Mouse (Mus musculus) embryo, embryonic 9.5 days (tissue): ENCODE data around the gene Slc26a11.
A peak's percentile ranks its signal among the peaks of the same experiment; 100 is the strongest.

Source experiments
- DNase-seq: peaks from one replicate; pipeline ENCODE4 v3.0.0-alpha.2; 2017; ENCODE audit errors: extremely low spot score

The Slc26a11 gene

DNA sequence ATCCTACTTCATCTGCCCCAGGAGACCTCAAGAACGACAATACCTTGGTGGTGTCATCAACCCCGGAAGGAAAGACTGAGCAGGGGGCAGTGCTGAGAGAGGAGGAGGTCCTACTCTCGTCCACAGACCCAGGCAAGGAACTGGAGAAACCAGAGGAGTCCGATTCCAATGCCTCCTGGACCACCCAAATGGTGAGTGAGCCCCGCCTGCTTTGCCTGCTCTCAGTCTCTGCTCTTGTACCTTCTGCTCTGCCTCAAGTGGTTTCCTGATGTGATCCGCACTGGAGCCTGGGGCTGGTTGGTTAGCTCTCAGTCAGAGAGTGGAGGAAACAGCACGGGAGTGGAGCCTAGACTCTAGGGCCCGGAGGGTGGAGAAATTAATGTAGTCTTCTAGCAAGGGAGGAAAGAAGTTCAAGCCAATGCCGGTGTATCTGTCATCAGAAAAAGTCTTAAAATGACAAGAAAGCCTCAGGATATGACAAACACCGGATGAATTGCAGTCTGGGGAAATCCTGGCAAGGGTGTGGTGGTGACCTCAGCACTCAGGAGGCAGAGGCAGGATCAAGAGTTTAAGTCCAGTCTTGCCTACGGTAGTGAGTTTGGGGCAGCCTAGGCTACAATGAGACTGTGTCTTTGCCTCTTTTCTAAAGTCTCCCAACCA, 47.3 kb downstream of the Slc26a11 start:
- no peak for DNase-seq

DNA sequence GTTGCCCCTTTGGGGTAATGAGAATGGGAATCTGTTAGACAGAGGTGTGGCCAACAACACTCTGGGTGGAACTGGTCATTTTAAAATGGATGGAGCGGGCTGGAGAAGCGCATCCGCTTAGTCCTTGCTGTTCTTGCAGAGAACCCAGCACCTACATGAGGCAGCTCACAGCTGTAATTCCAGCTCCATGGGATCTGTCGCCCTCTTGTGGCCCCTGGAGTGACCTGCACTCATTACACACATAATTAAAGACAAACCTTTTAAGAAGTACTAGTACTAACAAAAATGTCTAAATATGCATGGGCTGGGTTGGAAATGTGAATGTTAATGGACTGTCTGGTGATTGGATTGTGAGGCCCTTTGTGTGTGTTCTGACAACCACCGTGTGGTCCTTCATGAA, 49.3 kb downstream of the Slc26a11 start:
- peak; percentile 41 for DNase-seq

DNA sequence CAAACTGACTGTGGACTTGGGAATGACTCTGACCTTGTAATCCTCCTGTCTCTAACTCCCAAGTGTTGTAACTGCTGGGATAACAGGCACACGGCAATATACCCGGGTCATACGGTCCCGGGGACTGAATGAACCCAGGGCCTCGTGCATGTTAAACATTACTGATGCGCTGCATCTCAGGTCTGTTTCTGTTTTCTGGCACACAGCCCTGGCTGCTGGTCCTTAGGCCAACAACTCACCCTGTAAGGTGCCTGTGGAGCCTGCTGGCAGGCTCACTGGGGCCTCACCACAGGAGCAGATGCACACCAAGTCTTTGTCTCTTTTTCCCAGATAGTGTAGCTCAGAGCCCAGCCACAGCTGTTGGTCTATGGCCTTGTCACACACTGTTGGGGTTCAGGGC, 52.0 kb downstream of the Slc26a11 start:
- no peak for DNase-seq

DNA sequence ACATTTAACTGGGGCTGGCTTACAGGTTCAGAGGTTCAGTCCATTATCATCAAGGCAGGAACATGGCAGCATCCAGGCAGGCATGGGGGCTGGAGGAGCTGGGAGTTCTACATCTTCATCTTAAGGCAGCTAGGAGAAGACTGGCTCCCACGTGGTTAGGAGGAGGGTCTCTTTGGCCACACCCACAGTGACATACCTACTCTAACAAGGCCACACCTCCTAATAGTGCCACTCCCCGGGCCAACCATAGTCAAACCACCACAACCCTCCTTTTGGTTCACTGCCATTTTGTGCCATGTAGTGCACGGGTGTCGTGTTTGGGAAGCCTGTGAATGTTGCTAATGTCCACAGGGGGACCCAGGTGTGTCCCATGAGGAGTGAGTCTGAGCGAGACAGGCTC, 52.6 kb downstream of the Slc26a11 start:
- no peak for DNase-seq

DNA sequence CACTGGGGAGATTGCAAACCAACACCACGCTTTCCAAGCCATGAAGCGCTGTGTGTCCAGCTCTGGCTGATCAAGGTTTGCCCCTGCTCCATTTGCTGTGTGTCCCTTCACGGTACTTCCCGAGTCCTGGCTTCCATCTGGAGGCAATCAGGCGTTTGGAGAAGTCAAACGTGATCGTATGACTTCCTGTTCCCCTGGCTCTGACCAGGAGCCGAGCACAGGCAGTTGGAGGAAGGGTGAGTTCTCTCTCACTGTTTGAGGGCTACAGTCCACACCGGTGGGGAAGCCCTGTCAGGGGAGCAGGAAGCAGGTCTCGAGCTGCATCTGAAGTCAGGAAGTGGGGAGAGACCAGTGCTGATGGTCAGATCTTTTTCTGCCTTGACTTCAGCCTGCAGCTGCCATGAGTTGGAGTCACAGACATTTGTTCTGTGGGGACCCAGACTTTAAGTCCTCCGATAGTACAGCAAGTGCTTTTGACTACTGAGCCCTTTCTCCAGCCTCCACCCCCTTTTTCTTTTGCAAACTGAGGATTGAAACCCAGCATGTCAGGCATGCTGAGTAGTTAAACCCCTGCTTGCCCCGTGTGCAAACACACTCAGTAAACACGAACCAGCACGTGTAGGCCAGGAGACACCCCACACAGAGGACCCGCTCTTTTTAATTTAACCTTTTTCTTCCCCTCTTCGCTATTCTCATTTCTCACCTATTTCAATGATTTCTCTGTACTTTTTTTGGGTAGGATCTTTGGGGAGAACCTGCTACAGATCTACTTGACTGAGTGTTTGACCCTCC, 64.2 kb downstream of the Slc26a11 start:
- DNase-seq, result peak; percentile 32

DNA sequence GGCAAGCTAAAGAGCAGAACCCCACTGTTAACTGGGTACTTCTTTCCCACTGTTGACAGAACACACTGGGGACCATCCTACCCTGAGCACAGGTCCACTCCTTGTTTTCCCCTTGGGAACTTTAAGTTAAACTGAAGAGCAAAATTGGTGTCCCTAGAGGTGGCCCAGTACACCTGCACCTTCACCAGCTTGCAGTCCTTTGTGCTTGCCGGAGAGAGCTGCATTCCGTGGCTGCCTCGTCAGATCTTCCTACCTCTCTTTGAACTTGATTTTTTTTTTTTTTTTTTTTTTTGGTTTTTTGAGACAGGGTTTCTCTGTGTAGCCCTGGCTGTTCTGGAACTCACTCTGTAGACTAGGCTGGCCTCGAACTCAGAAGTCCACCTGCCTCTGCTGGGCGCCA, 65.1 kb downstream of the Slc26a11 start:
- no peak for DNase-seq

DNA sequence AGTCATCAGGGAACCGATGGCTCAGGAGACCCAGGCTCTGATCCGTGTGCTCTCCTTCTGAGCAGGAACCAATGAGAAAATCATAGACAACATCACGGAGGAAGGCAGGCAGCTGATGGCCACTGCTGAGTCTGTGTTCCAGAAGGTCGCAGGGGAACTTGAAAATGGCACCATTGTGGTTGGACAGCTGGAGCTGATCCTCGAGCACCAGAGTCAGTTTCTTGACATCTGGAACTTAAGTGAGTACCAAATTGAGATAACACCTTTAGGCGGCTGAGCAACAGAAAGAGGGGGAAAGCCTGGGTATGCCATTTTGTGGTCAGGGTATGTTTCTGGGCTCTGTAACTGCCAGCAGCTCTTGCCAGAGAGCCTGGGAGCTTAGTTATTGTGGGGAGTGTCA, 72.1 kb downstream of the Slc26a11 start:
- DNase-seq, result no peak

DNA sequence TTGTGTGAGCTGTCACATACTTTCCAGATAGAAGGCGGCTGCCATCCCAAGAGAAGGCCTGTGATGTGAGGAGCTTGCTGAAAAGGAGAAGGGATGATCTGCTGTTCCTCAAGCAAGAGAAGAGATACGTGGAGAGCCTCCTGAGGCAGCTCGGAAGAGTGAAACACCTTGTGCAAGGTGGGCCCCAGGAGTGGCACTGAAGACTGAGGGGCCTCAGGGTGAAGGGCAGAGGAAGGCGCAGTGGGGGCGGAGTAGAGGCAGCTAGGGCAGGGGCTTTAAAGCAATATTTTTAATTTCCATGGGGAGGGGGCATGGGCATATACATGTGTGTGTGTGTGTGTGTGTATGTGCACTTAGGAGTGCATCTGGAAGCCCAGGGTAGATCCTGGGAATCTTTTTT, 72.6 kb downstream of the Slc26a11 start:
- no peak for DNase-seq

DNA sequence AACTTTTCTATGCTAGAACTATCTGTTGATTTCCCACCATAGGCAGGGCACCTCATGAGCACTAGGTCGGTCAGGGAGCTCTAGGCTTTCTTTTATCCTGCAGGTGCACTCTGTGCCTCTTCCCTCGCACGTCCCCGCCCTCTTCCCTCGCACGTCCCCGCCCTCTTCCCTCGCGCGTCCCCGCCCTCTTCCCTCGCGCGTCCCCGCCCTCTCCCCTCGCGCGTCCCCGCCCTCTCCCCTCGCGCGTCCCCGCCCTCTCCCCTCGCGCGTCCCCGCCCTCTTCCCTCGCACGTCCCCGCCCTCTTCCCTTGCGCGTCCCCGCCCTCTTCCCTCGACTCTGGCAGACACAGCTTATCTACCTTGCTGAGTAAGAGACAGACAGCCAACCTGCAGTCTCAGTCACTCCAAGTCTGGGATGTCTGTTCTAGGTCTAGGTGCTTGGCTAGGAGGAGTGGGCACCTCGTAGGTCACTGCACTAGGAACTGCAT, 73.3 kb downstream of the Slc26a11 start:
- peak; percentile 67 for DNase-seq
